Mouse (Mus musculus): ENCODE results near the gene 1700016K19Rik. TPM values are rescaled to one million over a fixed set of nuclear protein-coding genes. Genes with fewer than 3 reads are reported as not detected.

1700016K19Rik gene
- total RNA-seq, 1 experiment from 2014 or later: not detected

Other genes starting within 250 kb of the 1700016K19Rik start
- not detected in 2 replicates for gene Doc2b, start 203.9 kb upstream of the 1700016K19Rik start, total RNA-seq (2017)
- gene Rph3al, start 61.5 kb upstream of the 1700016K19Rik start, total RNA-seq (2017): 1.5 and 1.9 TPM in 2 replicates
- gene Rflnb, start 27.9 kb downstream of the 1700016K19Rik start, total RNA-seq (2017): 2.0 and 2.6 TPM in 2 replicates
- 41.8 and 43.6 TPM in 2 replicates for gene Vps53, start 179.7 kb downstream of the 1700016K19Rik start, total RNA-seq (2017)
- gene Fam57a, start 179.8 kb downstream of the 1700016K19Rik start, total RNA-seq (2017): 0.44 and 2.0 TPM in 2 replicates
- gene Dbil5, start 217.7 kb downstream of the 1700016K19Rik start, total RNA-seq (2017): not detected in 2 replicates
- gene Gemin4, start 217.8 kb downstream of the 1700016K19Rik start, total RNA-seq (2017): 21.7 and 21.9 TPM in 2 replicates
- gene Mrm3, start 243.8 kb downstream of the 1700016K19Rik start, total RNA-seq (2017): 22.5 and 33.2 TPM in 2 replicates
- gene Glod4, start 243.8 kb downstream of the 1700016K19Rik start, total RNA-seq (2017): 216 and 244 TPM in 2 replicates

Data from common myeloid progenitor, adult 5-6 weeks (primary cell).